In genomic region chr11:75047066-75047465, GRCm38 (mm10) we compare ENCODE assay signal across 8 mouse cellular contexts.
DNase-seq lines count a peak whose midpoint lies in the region; ATAC-seq lines count a peak whose summit lies in the region.

No protein-coding gene starts in this region.

- ATAC-seq in midbrain, embryonic 14.5 days (ENCODE audit: low FRiP score, low TSS enrichment) = no peak
- no peak for ATAC-seq in midbrain, embryonic 16.5 days
- peak; percentile 63 for ATAC-seq in heart, embryonic 12.5 days (ENCODE audit: insufficient number of reproducible peaks, low FRiP score)
- peak; percentile 38; the same call in 1 of the 2 replicates for ATAC-seq in liver, embryonic 16.5 days (ENCODE audit: low read depth)

- no peak overlapping the region for H3K4me3 ChIP-seq in midbrain, embryonic 14.5 days (replicated peaks; ENCODE audit: low read depth, low read length)
- H3K4me3 ChIP-seq in midbrain, embryonic 16.5 days (ENCODE audit: low read depth, low read length) = no peak overlapping the region
- no peak overlapping the region for H3K4me3 ChIP-seq in embryonic facial prominence, embryonic 10.5 days
- H3K4me3 ChIP-seq in heart, embryonic 12.5 days = no peak overlapping the region
- no peak overlapping the region for H3K4me3 ChIP-seq in liver, embryonic 16.5 days (ENCODE audit: low read depth, low read length)

- H3K9ac ChIP-seq in midbrain, embryonic 14.5 days (replicated peaks; ENCODE audit: low read length) = no peak overlapping the region
- no peak overlapping the region for H3K9ac ChIP-seq in midbrain, embryonic 16.5 days (ENCODE audit: low read depth, low read length)
- H3K9ac ChIP-seq in heart, embryonic 12.5 days = no peak overlapping the region
- H3K9ac ChIP-seq in liver, embryonic 16.5 days (ENCODE audit: low read depth, low read length) = no peak overlapping the region

- H3K4me2 ChIP-seq in midbrain, embryonic 14.5 days (ENCODE audit: low read length) = no peak overlapping the region
- no peak overlapping the region for H3K4me2 ChIP-seq in midbrain, embryonic 16.5 days (ENCODE audit: low read length)
- H3K4me2 ChIP-seq in heart, embryonic 12.5 days = no peak overlapping the region
- H3K4me2 ChIP-seq in liver, embryonic 16.5 days (ENCODE audit: low read depth, low read length) = no peak overlapping the region

- peaks cover 29% of the 10 kb centered on the region for H3K36me3 ChIP-seq in midbrain, embryonic 14.5 days (ENCODE audit: control insufficient read depth, insufficient read depth, low read length)
- peaks cover 4% of the 10 kb centered on the region for H3K36me3 ChIP-seq in midbrain, embryonic 16.5 days (ENCODE audit: control insufficient read depth, insufficient read depth, low read length)
- H3K36me3 ChIP-seq in embryonic facial prominence, embryonic 10.5 days (replicated peaks) = peaks cover 74% of the 10 kb centered on the region
- peaks cover 4% of the 10 kb centered on the region for H3K36me3 ChIP-seq in heart, embryonic 12.5 days
- H3K36me3 ChIP-seq in liver, embryonic 16.5 days (ENCODE audit: control insufficient read depth, insufficient read depth) = no peaks in the 10 kb centered on the region; the same call in 1 of the 2 replicates

- no peaks in the 10 kb centered on the region for H3K4me1 ChIP-seq in midbrain, embryonic 14.5 days (ENCODE audit: control insufficient read depth, insufficient read depth, low read length)
- no peaks in the 10 kb centered on the region for H3K4me1 ChIP-seq in midbrain, embryonic 16.5 days (ENCODE audit: control insufficient read depth, insufficient read depth, low read length)
- peaks cover 53% of the 10 kb centered on the region for H3K4me1 ChIP-seq in embryonic facial prominence, embryonic 10.5 days
- peaks cover 55% of the 10 kb centered on the region for H3K4me1 ChIP-seq in heart, embryonic 12.5 days (replicated peaks)
- peaks cover 5% of the 10 kb centered on the region for H3K4me1 ChIP-seq in liver, embryonic 16.5 days (ENCODE audit: control insufficient read depth, low read depth, low read length)

- 68% methylated on average over 6 of the region's 6 CpGs for WGBS in midbrain, embryonic 14.5 days
- 68% methylated on average over 6 of the region's 6 CpGs for WGBS in midbrain, embryonic 16.5 days
- WGBS in embryonic facial prominence, embryonic 10.5 days = 78% methylated on average over 6 of the region's 6 CpGs
- WGBS in heart, embryonic 12.5 days = 37% methylated on average over 6 of the region's 6 CpGs
- 75% methylated on average over 6 of the region's 6 CpGs for WGBS in liver, embryonic 16.5 days (ENCODE audit: insufficient replicate concordance)

- H3K27me3 ChIP-seq in midbrain, embryonic 14.5 days (ENCODE audit: control insufficient read depth, insufficient read depth, low read length) = no peaks in the 10 kb centered on the region
- H3K27me3 ChIP-seq in midbrain, embryonic 16.5 days (ENCODE audit: control insufficient read depth, insufficient read depth, low read depth, low read length) = no peaks in the 10 kb centered on the region
- no peaks in the 10 kb centered on the region for H3K27me3 ChIP-seq in embryonic facial prominence, embryonic 10.5 days (replicated peaks; ENCODE audit: low read depth, poor library complexity, severe bottlenecking)
- H3K27me3 ChIP-seq in heart, embryonic 12.5 days (replicated peaks) = no peaks in the 10 kb centered on the region
- no peaks in the 10 kb centered on the region for H3K27me3 ChIP-seq in liver, embryonic 16.5 days (ENCODE audit: control insufficient read depth, insufficient read depth, low read depth, low read length)

- no peak overlapping the region for H3K27ac ChIP-seq in midbrain, embryonic 14.5 days (replicated peaks; ENCODE audit: low read depth, low read length)
- no peak overlapping the region for H3K27ac ChIP-seq in midbrain, embryonic 16.5 days (ENCODE audit: low read length)
- H3K27ac ChIP-seq in embryonic facial prominence, embryonic 10.5 days (replicated peaks) = no peak overlapping the region
- peak overlapping the region; percentile 86 for H3K27ac ChIP-seq in heart, embryonic 12.5 days (ENCODE audit: poor library complexity, severe bottlenecking)
- no peak overlapping the region for H3K27ac ChIP-seq in liver, embryonic 16.5 days (ENCODE audit: low read length)

- peak; percentile 74 for DNase-seq in midbrain, embryonic 14.5 days
- peak; percentile 32 for DNase-seq in embryonic facial prominence, embryonic 10.5 days (ENCODE audit: low spot score)
- DNase-seq in kidney, postnatal 14 days = peak; percentile 95
- DNase-seq in right cerebral cortex, postnatal 36 days (ENCODE audit: low spot score in 2 of 2) = peak; percentile 24 to 32
- no peak for DNase-seq in natural killer cell, adult 2 months (ENCODE audit: low spot score in 2 of 2)

- H3K9me3 ChIP-seq in midbrain, embryonic 14.5 days (ENCODE audit: control insufficient read depth, low read length) = no peaks in the 10 kb centered on the region
- no peaks in the 10 kb centered on the region for H3K9me3 ChIP-seq in midbrain, embryonic 16.5 days (replicated peaks; ENCODE audit: control insufficient read depth, low read length, poor library complexity, severe bottlenecking)
- H3K9me3 ChIP-seq in embryonic facial prominence, embryonic 10.5 days = no peaks in the 10 kb centered on the region
- H3K9me3 ChIP-seq in heart, embryonic 12.5 days (replicated peaks) = no peaks in the 10 kb centered on the region
- H3K9me3 ChIP-seq in liver, embryonic 16.5 days (replicated peaks; ENCODE audit: control insufficient read depth, low read length) = no peaks in the 10 kb centered on the region

Comparison
In these comparisons a context has a peak if more than half of its experiments do, and no peak if none do; other contexts are left out.
1. ATAC-seq: peak in heart, embryonic 12.5 days (single experiment) and liver, embryonic 16.5 days (single experiment); none in midbrain, embryonic 14.5 days (single experiment) and midbrain, embryonic 16.5 days (single experiment).
2. DNase-seq: peak in midbrain, embryonic 14.5 days (single experiment), embryonic facial prominence, embryonic 10.5 days (single experiment), kidney, postnatal 14 days (single experiment) and right cerebral cortex, postnatal 36 days (2 of 2); none in natural killer cell, adult 2 months (0 of 2).